Mouse (Mus musculus) activated CD4-positive, CD25-positive, alpha-beta regulatory T cell (primary cell): ENCODE results near the gene Dimt1. TPM values are rescaled to one million over a fixed set of nuclear protein-coding genes. Genes with fewer than 3 reads are reported as not detected.

Source experiments
- polyA plus RNA-seq, 2 experiments: library from polyadenylated mRNA; unstranded; fragments of 100-300 nt; shearing (Covaris generic); gene quantifications; one replicate each; pipeline ENCODE4 v1.2.1; 2017

Gene Dimt1
- 10 to 100 TPM; 21.3 to 30.9 TPM for polyA plus RNA-seq

DNA sequence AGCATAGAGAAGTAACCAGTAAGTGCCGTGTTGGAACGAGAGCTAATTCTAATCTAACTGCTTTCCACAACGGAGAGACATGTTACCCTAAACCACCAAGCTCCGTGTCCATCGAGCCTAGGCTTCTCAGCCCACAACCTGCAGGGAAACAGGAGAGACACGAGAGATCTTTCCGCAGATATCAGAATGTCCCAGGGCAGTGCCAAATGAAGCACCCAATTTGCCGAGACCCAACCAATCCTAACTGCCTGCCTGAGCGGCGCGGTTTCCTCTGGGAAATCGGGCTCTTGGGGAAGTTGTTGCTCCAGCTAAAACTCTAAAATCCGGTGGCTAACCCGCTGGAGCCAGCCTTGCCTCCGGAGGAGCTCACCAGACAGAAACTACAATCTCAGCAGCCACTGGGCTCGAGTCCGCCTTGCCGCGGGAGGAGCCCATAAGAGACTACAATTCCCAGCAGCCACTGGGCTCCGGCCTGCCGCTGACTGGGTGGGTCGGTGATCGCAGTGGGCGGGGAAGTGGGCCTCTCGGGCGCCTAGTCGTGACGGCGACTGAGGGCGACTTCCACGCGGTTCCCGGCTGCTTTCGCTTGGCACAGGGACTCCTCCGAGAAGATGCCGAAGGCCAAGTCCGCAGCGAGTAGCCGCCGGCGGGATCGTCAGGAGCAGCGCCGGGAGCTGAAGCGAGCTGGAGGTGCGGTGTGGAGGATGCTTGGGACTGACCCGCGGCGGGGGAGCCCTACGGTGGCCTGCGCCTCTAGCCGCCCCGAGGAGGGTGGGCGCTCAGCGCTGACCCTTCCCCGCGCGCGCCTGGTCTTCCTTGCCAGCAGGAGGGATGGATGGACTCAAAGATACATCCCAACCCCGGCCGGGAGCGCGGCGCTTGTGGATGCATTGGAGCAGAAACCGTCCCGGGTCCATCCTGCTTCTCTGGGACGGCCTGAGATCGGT, at the start of gene Dimt1:
Gene Dimt1 (plus strand): TSS at position 534 of the 947 bp plus-strand sequence.

DNA sequence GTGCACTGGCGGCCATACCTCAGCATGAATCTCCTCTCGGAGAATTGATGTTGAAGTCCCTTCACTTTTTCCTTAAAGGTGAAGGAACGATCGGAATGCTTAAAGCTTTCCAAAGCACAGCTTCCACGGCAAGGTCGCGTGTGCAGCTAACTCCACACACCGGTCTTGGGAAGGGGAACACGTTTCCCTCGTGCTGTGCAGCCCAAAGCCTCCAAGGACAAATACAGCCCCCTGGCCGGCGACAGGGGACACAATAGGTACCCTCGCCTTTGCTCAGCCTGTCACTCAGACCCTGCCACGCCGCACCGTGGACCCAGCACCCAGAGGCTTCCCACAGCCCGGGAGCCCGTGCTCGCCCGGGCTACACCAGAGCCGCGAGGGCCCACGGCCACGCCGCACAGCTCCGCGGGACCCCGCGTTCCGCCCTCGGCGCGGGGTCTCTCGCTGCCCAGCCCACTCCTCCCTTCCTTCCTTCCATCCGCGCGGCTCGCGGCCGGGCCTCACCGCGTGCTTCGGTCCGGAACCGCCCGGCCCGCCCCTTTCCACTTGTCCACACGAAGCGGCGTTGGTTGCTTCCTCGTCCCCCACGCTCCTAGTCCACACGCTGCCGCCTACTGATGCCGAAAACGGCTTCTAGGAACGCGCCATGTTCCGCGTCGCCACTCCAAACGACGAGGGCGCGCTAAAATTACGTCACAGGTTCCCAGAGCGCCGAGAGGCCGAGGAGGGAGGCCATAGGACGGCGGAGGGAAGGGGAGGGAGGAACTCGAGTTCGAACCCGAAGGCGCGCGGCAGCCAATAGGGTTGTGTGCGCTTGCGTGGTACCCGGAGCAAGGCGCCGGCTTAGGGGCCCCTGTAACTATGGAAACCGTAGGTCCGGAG, 10.4 kb upstream of the Dimt1 start, which contains the start of gene Ipo11:
Gene Ipo11 (minus strand): TSS at position 703 of the 882 bp plus-strand sequence.

Other genes with a start within 250 kb of the Dimt1 start
- 10 to 100 TPM; 21.3 to 30.9 TPM for gene Ipo11, start 10.2 kb upstream of the Dimt1 start, polyA plus RNA-seq
- gene Kif2a, start 75.0 kb downstream of the Dimt1 start, polyA plus RNA-seq = 10 to 100 TPM in 1 of 2 experiments, 1 to 10 TPM in 1; 5.7 to 12.5 TPM